In the genomic region with DNA sequence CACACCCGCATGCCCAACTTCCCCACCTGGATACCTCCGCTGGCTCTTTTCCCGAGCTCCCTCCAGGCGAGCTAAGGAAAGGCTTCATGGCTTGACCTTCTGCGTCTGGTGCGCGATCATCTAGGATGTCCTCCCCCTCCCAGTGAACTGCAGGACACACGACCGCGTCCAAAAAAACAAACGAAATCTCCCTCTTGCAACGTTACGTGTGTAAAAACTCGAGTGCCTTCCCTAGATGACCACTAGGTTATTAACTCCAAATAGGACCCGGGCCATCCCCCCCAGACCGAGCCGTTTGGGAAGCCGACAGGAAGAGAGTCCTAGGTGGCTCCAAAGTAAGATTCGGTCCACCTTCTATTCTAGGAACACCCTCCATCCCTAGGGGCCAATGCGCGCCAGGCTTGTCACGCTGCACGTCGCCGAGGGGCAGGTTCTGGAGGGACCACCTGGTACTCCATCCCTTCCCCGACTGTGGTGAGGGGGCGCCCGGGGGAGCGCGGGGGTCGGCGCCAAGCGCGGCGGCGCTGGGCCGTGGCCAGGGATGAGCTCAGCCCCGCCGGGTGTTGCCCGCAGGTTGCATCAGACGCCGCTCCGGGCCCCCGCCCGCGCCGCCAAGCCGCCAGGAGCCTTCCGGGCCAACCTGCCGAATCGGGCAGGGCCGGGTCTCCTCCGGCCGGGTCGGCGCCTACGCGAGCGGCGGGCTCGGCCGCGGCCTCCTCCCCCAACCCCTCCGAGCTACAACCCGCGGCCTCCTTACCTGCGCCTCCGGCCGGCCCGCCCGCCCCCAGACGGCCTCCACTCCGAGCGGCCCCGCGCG, we compare ENCODE assay signal across 8 mouse cellular contexts. TPM values are rescaled to one million over a fixed set of nuclear protein-coding genes. Genes with fewer than 3 reads are reported as not detected.
DNase-seq lines count a peak whose midpoint lies in the region; ATAC-seq lines count a peak whose summit lies in the region.

No protein-coding gene starts in this region.

- H3K4me1 ChIP-seq in hindbrain, embryonic 16.5 days (ENCODE audit: control insufficient read depth, insufficient read depth, low read depth, low read length) = peaks cover 17% of the 10 kb centered on the region
- peaks cover 16% of the 10 kb centered on the region for H3K4me1 ChIP-seq in stomach, embryonic 14.5 days (ENCODE audit: control insufficient read depth, insufficient read depth, low read length)

- ATAC-seq in hindbrain, embryonic 16.5 days = peak; percentile 93
- peak; percentile 21 for ATAC-seq in megakaryocyte progenitor cell, adult 5-6 weeks (replicated peaks; ENCODE audit: poor library complexity)
- peak; percentile 82 for ATAC-seq in stomach, embryonic 14.5 days (ENCODE audit: insufficient number of reproducible peaks, insufficient read depth, low FRiP score, low read depth)

- intact Hi-C loops in left cerebral cortex, postnatal 14 days (cut with DNase I) = loop anchor here (2.0 kb wide), 1 partner anchor 63 kb away; the partner anchor contains the start of gene Cebpa

- no peaks in the 10 kb centered on the region for H3K36me3 ChIP-seq in hindbrain, embryonic 16.5 days (ENCODE audit: control insufficient read depth, insufficient read depth, low read length)
- H3K36me3 ChIP-seq in stomach, embryonic 14.5 days (ENCODE audit: control insufficient read depth, insufficient read depth, low read length) = no peaks in the 10 kb centered on the region

- peak; percentile 52 to 61 for DNase-seq in spleen, postnatal 14 days (ENCODE audit: low spot score in 2 of 2)
- no peak for DNase-seq in spleen, adult 12 weeks (ENCODE audit: low spot score)
- DNase-seq in cerebellum, postnatal 14 days = peak; percentile 80 to 83
- peak; percentile 66 to 72 for DNase-seq in frontal cortex, postnatal 14 days (ENCODE audit: low spot score in 2 of 2)
- peak; percentile 64 to 80 for DNase-seq in left cerebral cortex, postnatal 14 days (ENCODE audit: low spot score in 2 of 2)

- peak overlapping the region; percentile 94 for H3K4me3 ChIP-seq in hindbrain, embryonic 16.5 days (ENCODE audit: low read length)
- peak overlapping the region; percentile 98 for H3K4me3 ChIP-seq in stomach, embryonic 14.5 days (ENCODE audit: low read depth, low read length)

- peak overlapping the region; percentile 97 for H3K9ac ChIP-seq in hindbrain, embryonic 16.5 days (ENCODE audit: low read depth, low read length)
- peak overlapping the region; percentile 87 for H3K9ac ChIP-seq in stomach, embryonic 14.5 days (replicated peaks; ENCODE audit: low read depth, low read length)

- 0 out of 2 replicates have a peak, but pooled peaks cover 2% of the 10 kb centered on the region for H3K9me3 ChIP-seq in hindbrain, embryonic 16.5 days (ENCODE audit: control insufficient read depth, low read length)
- no peaks in the 10 kb centered on the region for H3K9me3 ChIP-seq in stomach, embryonic 14.5 days (ENCODE audit: control insufficient read depth, low read depth, low read length)

- under 1% methylated on average over 49 of the region's 77 CpGs for WGBS in hindbrain, embryonic 16.5 days
- under 1% methylated on average over 68 of the region's 77 CpGs for WGBS in stomach, embryonic 14.5 days

- peak overlapping the region; percentile 78 for H3K4me2 ChIP-seq in hindbrain, embryonic 16.5 days (ENCODE audit: low read length)
- H3K4me2 ChIP-seq in stomach, embryonic 14.5 days (replicated peaks; ENCODE audit: low read depth, low read length) = peak overlapping the region; percentile 91

- no peaks in the 10 kb centered on the region for H3K27me3 ChIP-seq in hindbrain, embryonic 16.5 days (replicated peaks; ENCODE audit: control insufficient read depth, insufficient read depth, low read length)
- H3K27me3 ChIP-seq in stomach, embryonic 14.5 days (ENCODE audit: control insufficient read depth, insufficient read depth, low read length) = no peaks in the 10 kb centered on the region

- H3K27ac ChIP-seq in hindbrain, embryonic 16.5 days (ENCODE audit: low read depth, low read length) = peak overlapping the region; percentile 92
- H3K27ac ChIP-seq in stomach, embryonic 14.5 days (ENCODE audit: low read length) = peak overlapping the region; percentile 77

RNA-seq across cellular contexts. Expression of gene Cebpg, which starts 0.5 kb away (rescaled TPM):
- polyA plus RNA-seq in hindbrain, embryonic 16.5 days (2015; fragmentation: Nextera tagmentation; extraction: Ambion mirVana) = 25.5 and 30.0 TPM in 2 replicates
- total RNA-seq in left cerebral cortex, postnatal 14 days (2021) = 10 to 100 TPM; 27.0 to 31.4 TPM
- total RNA-seq in megakaryocyte progenitor cell, adult 5-6 weeks (2015) = 16.7 and 17.1 TPM in 2 replicates
- 29.8 and 34.6 TPM in 2 replicates for total RNA-seq in megakaryocyte progenitor cell, adult 5-6 weeks (2017)
- polyA plus RNA-seq in stomach, embryonic 14.5 days (2014; fragmentation: Nextera tagmentation; extraction: Ambion mirVana) = 34.0 and 36.2 TPM in 2 replicates

Comparison
In these comparisons a context has a peak if more than half of its experiments do, and no peak if none do; other contexts are left out.
1. ATAC-seq: peak in every context shown above with its lines; median percentile 93 in hindbrain, embryonic 16.5 days; 82 in stomach, embryonic 14.5 days; 21 in megakaryocyte progenitor cell, adult 5-6 weeks.